Mouse (Mus musculus) CH12.LX (cell line): ENCODE data around the gene Med24. TPM values are rescaled to one million over a fixed set of nuclear protein-coding genes. Genes with fewer than 3 reads are reported as not detected.
"Not testable (repeated sequence)": the region's sequence is repeated elsewhere in the genome, so short reads cannot be mapped to it uniquely, and the experiment has no call there.

Experiments
- DNase-seq: peaks from one replicate; pipeline ENCODE4 v3.0.0-alpha.2; 2013; ENCODE audit errors: extremely low read depth
- H3K27ac ChIP-seq: 2 replicates; pipeline ENCODE4 v1.5.1; 2012; ENCODE audit warnings: low read depth, mild to moderate bottlenecking, control low read depth, moderate library complexity; ENCODE audit not compliant: insufficient read depth
- H3K27me3 ChIP-seq: replicated peaks from 2 replicates; pipeline ENCODE3; 2012; ENCODE audit warnings: inconsistent platforms
- H3K36me3 ChIP-seq, 2 experiments: replicated peaks in 1 of 2; 2 replicates each; pipeline versions ENCODE3 to v1.6.1; 2012; ENCODE audit warnings: inconsistent platforms in 1 of 2, low read length in 1 of 2, mild to moderate bottlenecking in 1 of 2, mixed read lengths in 1 of 2, moderate library complexity in 1 of 2; ENCODE audit not compliant: control insufficient read depth in 1 of 2, insufficient read depth in 1 of 2
- H3K4me1 ChIP-seq, 2 experiments: 2 replicates each; pipeline ENCODE4 v1.6.1; 2012; ENCODE audit warnings: inconsistent platforms in 1 of 2, moderate library complexity in 1 of 2; ENCODE audit not compliant: insufficient read depth in 2 of 2, control insufficient read depth in 1 of 2
- H3K4me2 ChIP-seq: 2 replicates; pipeline ENCODE4 v1.6.1; 2012; ENCODE audit warnings: low read depth, mild to moderate bottlenecking, control low read depth; ENCODE audit not compliant: poor library complexity, insufficient read depth, severe bottlenecking
- H3K4me3 ChIP-seq, 3 experiments: fragments of 150-350 bp in 1 of 3; sonication (generic) in 1 of 3; replicated peaks in 1 of 3; 2 replicates each; pipeline versions ENCODE3 to v1.5.1; 2011 to 2012; ENCODE audit warnings: low read depth in 2 of 3, low read length in 2 of 3, mild to moderate bottlenecking in 2 of 3, moderate library complexity in 2 of 3, control low read depth in 1 of 3, improper control_type of control experiment in 1 of 3, inconsistent platforms in 1 of 3, mixed read lengths in 1 of 3; ENCODE audit not compliant: poor library complexity in 1 of 3
- H3K79me2 ChIP-seq: replicated peaks from 2 replicates; pipeline ENCODE4 v1.6.1; 2012; ENCODE audit warnings: mild to moderate bottlenecking, moderate library complexity; ENCODE audit not compliant: control insufficient read depth, poor library complexity, insufficient read depth, severe bottlenecking; ENCODE audit errors: extremely low read depth
- H3K9ac ChIP-seq: 2 replicates; pipeline ENCODE4 v1.6.1; 2012; ENCODE audit warnings: low read depth, mild to moderate bottlenecking, control low read depth, moderate library complexity; ENCODE audit not compliant: insufficient read depth
- H3K9me3 ChIP-seq: replicated peaks from 2 replicates; pipeline ENCODE3; 2012; ENCODE audit warnings: low read length, inconsistent platforms, mixed read lengths
- CTCF ChIP-seq, 2 experiments: IDR thresholded peaks in 1 of 2; conservative IDR thresholded peaks in 1 of 2; 2 replicates each; pipeline ENCODE4 v1.5.1; 2011 to 2012; ENCODE audit warnings: low read depth in 2 of 2, low read length in 2 of 2, improper control_type of control experiment in 1 of 2, inconsistent platforms in 1 of 2, mild to moderate bottlenecking in 1 of 2, moderate library complexity in 1 of 2
- ELF1 ChIP-seq: IDR thresholded peaks from 2 replicates; pipeline ENCODE4 v1.6.1; 2014; ENCODE audit warnings: low read depth, mild to moderate bottlenecking, inconsistent platforms, low read length, improper control_type of control experiment
- HCFC1 ChIP-seq: IDR thresholded peaks from 2 replicates; pipeline ENCODE4 v1.6.1; 2012; ENCODE audit warnings: low read depth, mild to moderate bottlenecking, inconsistent platforms, low read length, improper control_type of control experiment
- IRF4 ChIP-seq: IDR thresholded peaks from 2 replicates; pipeline ENCODE4 v1.6.1; 2014; ENCODE audit warnings: low read depth, mild to moderate bottlenecking, inconsistent platforms, low read length, improper control_type of control experiment
- NELFE ChIP-seq: IDR thresholded peaks from 2 replicates; pipeline ENCODE4 v1.6.1; 2011; ENCODE audit warnings: low read depth, low read length, improper control_type of control experiment
- POLR2A ChIP-seq: IDR thresholded peaks from 2 replicates; pipeline ENCODE4 v1.6.1; 2011; ENCODE audit warnings: low read depth, mild to moderate bottlenecking, improper control_type of control experiment, low read length
- RAD21 ChIP-seq: IDR thresholded peaks from 2 replicates; pipeline ENCODE4 v1.6.1; 2011; ENCODE audit warnings: low read depth, mild to moderate bottlenecking, low read length, improper control_type of control experiment, moderate library complexity
- SMC3 ChIP-seq: IDR thresholded peaks from 2 replicates; pipeline ENCODE4 v1.6.1; 2011; ENCODE audit warnings: low read depth, low read length, improper control_type of control experiment
- TCF12 ChIP-seq: IDR thresholded peaks from 2 replicates; pipeline ENCODE4 v1.6.1; 2014; ENCODE audit warnings: low read depth, mild to moderate bottlenecking, inconsistent platforms, low read length, improper control_type of control experiment
- dilution Hi-C: fragments of 300-500 bp; cut with MboI; formaldehyde crosslinking; loops from 2 replicates; pipeline ENCODE4 v1.14.3; 2020; ENCODE audit warnings: low sequenced_read_pairs; ENCODE audit not compliant: extremely low pct_unique_long_range_greater_than_20kb, extremely low pct_ligation_motif_present
- in situ Hi-C: fragments of 300-500 bp; cut with MboI; formaldehyde crosslinking; loops from 3 replicates; pipeline ENCODE4 v1.14.3; 2019; ENCODE audit warnings: low sequenced_read_pairs, low pct_ligation_motif_present, low pct_unique_long_range_greater_than_20kb, mixed read lengths
- polyA plus RNA-seq: library from polyadenylated mRNA; unstranded; fragments of >175 nt; gene quantifications from 2 replicates; pipeline ENCODE4 v1.2.1, GENCODE M21; 2012; ENCODE audit warnings: low read depth; ENCODE audit not compliant: insufficient read length
- total RNA-seq, 2 experiments: library from RNA; depleted of rRNA; stranded (reverse); fragments of 300-350 nt in 1 of 2; fragments of >200 nt in 1 of 2; gene quantifications; 2 replicates each; pipeline ENCODE4 v1.2.3; 2012 to 2014

Gene Med24
- total and polyA plus RNA-seq, 3 experiments, result 30.9 to 78.8 (median 48.6) TPM

GRCm38 (mm10) chr11:98655076-98655475, 74.2 kb downstream of the Med24 start:
- peak; percentile 76 for DNase-seq
- H3K27ac ChIP-seq, H3K9ac ChIP-seq, H3K79me2 ChIP-seq, H3K9me3 ChIP-seq, H3K4me1 ChIP-seq, in situ Hi-C loops, H3K36me3 ChIP-seq, H3K4me3 ChIP-seq, dilution Hi-C loops: not testable (repeated sequence)
- peak overlapping the region; percentile 11 for H3K4me2 ChIP-seq
- TF ChIP-seq TCF12 (peak; percentile 48; the same call in 1 of the 2 replicates), NELFE (peak; percentile 63; the same call in 1 of the 2 replicates), HCFC1 (peak; percentile 51), POLR2A (peak; percentile 17; the same call in 1 of the 2 replicates), ELF1 (peak; percentile 96), RAD21 (peak; percentile 84), SMC3 (peak; percentile 75), IRF4 (peak; percentile 33; the same call in 1 of the 2 replicates), CTCF (conservative IDR thresholded peaks at IDR 0.05 in 1 of 2, IDR thresholded peaks at IDR 0.05 in 1 of 2; ENCODE audit: low read depth in 2 of 2, low read length in 2 of 2) (peak; percentile 71 to 95)
- peaks cover 41% of the 10 kb centered on the region for H3K27me3 ChIP-seq

Other genes with a start within 250 kb of the Med24 start
- 110 and 124 TPM in 2 replicates for gene Ikzf3, start 183.4 kb downstream of the Med24 start, total RNA-seq (2012; rRNA removed)
- gene Ikzf3, start 183.4 kb downstream of the Med24 start, total RNA-seq (2014; rRNA removed), result 118 and 130 TPM in 2 replicates
- 238 and 243 TPM in 2 replicates for gene Ikzf3, start 183.4 kb downstream of the Med24 start, polyA plus RNA-seq
- gene Zpbp2, start 178.3 kb downstream of the Med24 start, total RNA-seq (2012; rRNA removed), result 3.1 and 3.9 TPM in 2 replicates
- 3.2 and 5.0 TPM in 2 replicates for gene Zpbp2, start 178.3 kb downstream of the Med24 start, total RNA-seq (2014; rRNA removed)
- 3.0 and 3.7 TPM in 2 replicates for gene Zpbp2, start 178.3 kb downstream of the Med24 start, polyA plus RNA-seq
- 45.1 and 49.7 TPM in 2 replicates for gene Ormdl3, start 142.1 kb downstream of the Med24 start, total RNA-seq (2012; rRNA removed)
- gene Ormdl3, start 142.1 kb downstream of the Med24 start, total RNA-seq (2014; rRNA removed), result 30.6 and 32.9 TPM in 2 replicates
- gene Ormdl3, start 142.1 kb downstream of the Med24 start, polyA plus RNA-seq, result 32.5 and 34.9 TPM in 2 replicates
- gene Lrrc3c, start 131.1 kb downstream of the Med24 start, total RNA-seq (2012; rRNA removed), result not detected in 2 replicates
- gene Lrrc3c, start 131.1 kb downstream of the Med24 start, total RNA-seq (2014; rRNA removed), result not detected in 2 replicates
- gene Lrrc3c, start 131.1 kb downstream of the Med24 start, polyA plus RNA-seq, result not detected in 2 replicates
- gene Gm12355, start 103.8 kb downstream of the Med24 start, total RNA-seq (2012; rRNA removed), result 1.8 and 2.0 TPM in 2 replicates
- gene Gm12355, start 103.8 kb downstream of the Med24 start, total RNA-seq (2014; rRNA removed), result 24.2 and 26.0 TPM in 2 replicates
- 3.0 and 9.8 TPM in 2 replicates for gene Gm12355, start 103.8 kb downstream of the Med24 start, polyA plus RNA-seq
- not detected in 2 replicates for gene Gsdma3, start 103.1 kb downstream of the Med24 start, total RNA-seq (2012; rRNA removed)
- gene Gsdma3, start 103.1 kb downstream of the Med24 start, total RNA-seq (2014; rRNA removed), result not detected in 2 replicates
- gene Gsdma3, start 103.1 kb downstream of the Med24 start, polyA plus RNA-seq, result not detected in 2 replicates
- gene Gsdma2, start 82.7 kb downstream of the Med24 start, total RNA-seq (2012; rRNA removed), result not detected in 2 replicates
- not detected in 2 replicates for gene Gsdma2, start 82.7 kb downstream of the Med24 start, total RNA-seq (2014; rRNA removed)
- not detected in 2 replicates for gene Gsdma2, start 82.7 kb downstream of the Med24 start, polyA plus RNA-seq
- gene Gsdma, start 65.1 kb downstream of the Med24 start, total RNA-seq (2012; rRNA removed), result not detected in 2 replicates
- gene Gsdma, start 65.1 kb downstream of the Med24 start, total RNA-seq (2014; rRNA removed), result not detected in 2 replicates
- 0.08 and 0.10 TPM in 2 replicates for gene Gsdma, start 65.1 kb downstream of the Med24 start, polyA plus RNA-seq
- gene Psmd3, start 46.9 kb downstream of the Med24 start, total RNA-seq (2012; rRNA removed), result 291 and 337 TPM in 2 replicates
- 163 and 166 TPM in 2 replicates for gene Psmd3, start 46.9 kb downstream of the Med24 start, total RNA-seq (2014; rRNA removed)
- gene Psmd3, start 46.9 kb downstream of the Med24 start, polyA plus RNA-seq, result 345 and 354 TPM in 2 replicates
- gene Csf3, start 28.2 kb downstream of the Med24 start, total RNA-seq (2012; rRNA removed), result not detected in 2 replicates
- gene Csf3, start 28.2 kb downstream of the Med24 start, total RNA-seq (2014; rRNA removed), result not detected in 2 replicates
- 0.21 and 0.29 TPM in 2 replicates for gene Csf3, start 28.2 kb downstream of the Med24 start, polyA plus RNA-seq
- 2.5 and 3.9 TPM in 2 replicates for gene Thra, start 11.2 kb upstream of the Med24 start, total RNA-seq (2012; rRNA removed)
- gene Thra, start 11.2 kb upstream of the Med24 start, total RNA-seq (2014; rRNA removed), result 0.81 and 1.1 TPM in 2 replicates
- 3.8 and 4.3 TPM in 2 replicates for gene Thra, start 11.2 kb upstream of the Med24 start, polyA plus RNA-seq
- 0.21 and 0.25 TPM in 2 replicates for gene Nr1d1, start 45.9 kb upstream of the Med24 start, total RNA-seq (2012; rRNA removed)
- 0.17 and 0.39 TPM in 2 replicates for gene Nr1d1, start 45.9 kb upstream of the Med24 start, total RNA-seq (2014; rRNA removed)
- 0.95 and 1.4 TPM in 2 replicates for gene Nr1d1, start 45.9 kb upstream of the Med24 start, polyA plus RNA-seq
- gene Msl1, start 66.1 kb upstream of the Med24 start, total RNA-seq (2012; rRNA removed), result 27.3 and 30.7 TPM in 2 replicates
- gene Msl1, start 66.1 kb upstream of the Med24 start, total RNA-seq (2014; rRNA removed), result 25.9 and 26.4 TPM in 2 replicates
- gene Msl1, start 66.1 kb upstream of the Med24 start, polyA plus RNA-seq, result 57.1 and 58.1 TPM in 2 replicates
- 16.7 and 18.3 TPM in 2 replicates for gene Casc3, start 75.5 kb upstream of the Med24 start, total RNA-seq (2012; rRNA removed)
- gene Casc3, start 75.5 kb upstream of the Med24 start, total RNA-seq (2014; rRNA removed), result 14.4 and 14.7 TPM in 2 replicates
- 71.7 and 93.0 TPM in 2 replicates for gene Casc3, start 75.5 kb upstream of the Med24 start, polyA plus RNA-seq
- 0.04 and 0.08 TPM in 2 replicates for gene Rapgefl1, start 107.3 kb upstream of the Med24 start, total RNA-seq (2012; rRNA removed)
- gene Rapgefl1, start 107.3 kb upstream of the Med24 start, total RNA-seq (2014; rRNA removed), result 0.11 TPM in 1 of 2 replicates, not detected in the other
- gene Rapgefl1, start 107.3 kb upstream of the Med24 start, polyA plus RNA-seq, result 0.25 and 0.29 TPM in 2 replicates
- gene Wipf2, start 134.2 kb upstream of the Med24 start, total RNA-seq (2012; rRNA removed), result 4.7 TPM in 2 replicates
- 1.9 and 2.1 TPM in 2 replicates for gene Wipf2, start 134.2 kb upstream of the Med24 start, total RNA-seq (2014; rRNA removed)
- 7.7 and 9.7 TPM in 2 replicates for gene Wipf2, start 134.2 kb upstream of the Med24 start, polyA plus RNA-seq
- 47.4 and 78.9 TPM in 2 replicates for gene Cdc6, start 178.4 kb upstream of the Med24 start, total RNA-seq (2012; rRNA removed)
- 93.7 and 99.3 TPM in 2 replicates for gene Cdc6, start 178.4 kb upstream of the Med24 start, total RNA-seq (2014; rRNA removed)
- gene Cdc6, start 178.4 kb upstream of the Med24 start, polyA plus RNA-seq, result 81.3 and 91.9 TPM in 2 replicates
- gene Rara, start 198.4 kb upstream of the Med24 start, total RNA-seq (2012; rRNA removed), result 11.1 and 12.1 TPM in 2 replicates
- gene Rara, start 198.4 kb upstream of the Med24 start, total RNA-seq (2014; rRNA removed), result 2.7 and 4.5 TPM in 2 replicates
- gene Rara, start 198.4 kb upstream of the Med24 start, polyA plus RNA-seq, result 12.4 and 13.7 TPM in 2 replicates